Mouse (Mus musculus) NIH3T3 (cell line): ENCODE results near the gene Gm5072.
"Not testable (repeated sequence)": the region's sequence is repeated elsewhere in the genome, so short reads cannot be mapped to it uniquely, and the experiment has no call there.

Experiments
- DNase-seq: peaks from one replicate; pipeline ENCODE4 v3.0.0-alpha.2; 2012; ENCODE audit warnings: low read depth

The Gm5072 gene

DNA sequence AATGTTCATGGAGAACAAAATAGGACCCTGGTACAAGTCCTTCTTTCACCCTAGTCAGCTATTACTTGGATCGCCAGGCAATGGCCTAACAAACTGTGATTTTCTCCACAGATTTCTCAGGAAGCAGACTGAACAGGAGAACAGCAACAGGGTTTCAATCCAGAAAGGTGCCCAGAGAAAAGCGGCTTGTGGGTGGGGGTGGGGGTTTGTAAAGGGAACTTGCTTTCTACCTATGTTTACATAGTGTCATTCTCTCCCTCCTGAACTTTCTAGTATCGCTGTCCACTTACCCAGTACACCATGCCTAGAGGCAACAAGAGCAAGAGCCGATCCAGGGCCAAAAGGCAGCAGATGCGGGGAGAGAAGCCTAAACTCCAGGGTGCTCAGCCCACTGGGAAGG, at the start of gene Gm5072:
TSS of gene Gm5072 (plus strand) at position 301 of the 400 bp plus-strand sequence.
- not testable (repeated sequence) for DNase-seq
